Mouse (Mus musculus) lung, adult 2 months (tissue): Measurements from ENCODE around the gene Ttf2. TPM values are rescaled to one million over a fixed set of nuclear protein-coding genes. Genes with fewer than 3 reads are reported as not detected.

ENCODE experiments used
- DNase-seq: peaks from one replicate; pipeline ENCODE4 v3.0.0; 2022
- H3K4me1 ChIP-seq: fragments of 200-500 bp; 2 replicates; pipeline ENCODE4 v1.6.1; 2011; ENCODE audit warnings: low read length; ENCODE audit not compliant: control insufficient read depth, insufficient read depth
- H3K4me3 ChIP-seq: fragments of 200-500 bp; replicated peaks from 2 replicates; pipeline ENCODE3; 2011; ENCODE audit warnings: low read depth, mild to moderate bottlenecking, control low read depth, low read length; ENCODE audit errors: extremely low read depth
- CTCF ChIP-seq: fragments of 200-500 bp; IDR thresholded peaks from 2 replicates; pipeline ENCODE4 v1.5.1; 2011; ENCODE audit warnings: mild to moderate bottlenecking, low read length, control low read depth; ENCODE audit not compliant: insufficient read depth
- POLR2A ChIP-seq: fragments of 200-500 bp; IDR thresholded peaks from 2 replicates; pipeline ENCODE4 v1.6.1; 2011; ENCODE audit warnings: low read depth, mild to moderate bottlenecking, control low read depth, low read length, borderline replicate concordance; ENCODE audit errors: extremely low read depth
- WGBS: fragments of 180-500 bp; shearing (Covaris S2); methylation state at CpG from one replicate; pipeline ENCODE4 v1.1.7; 2018; 5-methylcytosine and 5-hydroxymethylcytosine counted together
- polyA plus RNA-seq: library from polyadenylated mRNA; depleted of rRNA; stranded (reverse); fragments of >200 nt; gene quantifications from 2 replicates; pipeline ENCODE4 v1.2.3, GENCODE M21; 2012; rRNA removed

Gene Ttf2
- polyA plus RNA-seq = 2.3 and 3.0 TPM in 2 replicates

DNA sequence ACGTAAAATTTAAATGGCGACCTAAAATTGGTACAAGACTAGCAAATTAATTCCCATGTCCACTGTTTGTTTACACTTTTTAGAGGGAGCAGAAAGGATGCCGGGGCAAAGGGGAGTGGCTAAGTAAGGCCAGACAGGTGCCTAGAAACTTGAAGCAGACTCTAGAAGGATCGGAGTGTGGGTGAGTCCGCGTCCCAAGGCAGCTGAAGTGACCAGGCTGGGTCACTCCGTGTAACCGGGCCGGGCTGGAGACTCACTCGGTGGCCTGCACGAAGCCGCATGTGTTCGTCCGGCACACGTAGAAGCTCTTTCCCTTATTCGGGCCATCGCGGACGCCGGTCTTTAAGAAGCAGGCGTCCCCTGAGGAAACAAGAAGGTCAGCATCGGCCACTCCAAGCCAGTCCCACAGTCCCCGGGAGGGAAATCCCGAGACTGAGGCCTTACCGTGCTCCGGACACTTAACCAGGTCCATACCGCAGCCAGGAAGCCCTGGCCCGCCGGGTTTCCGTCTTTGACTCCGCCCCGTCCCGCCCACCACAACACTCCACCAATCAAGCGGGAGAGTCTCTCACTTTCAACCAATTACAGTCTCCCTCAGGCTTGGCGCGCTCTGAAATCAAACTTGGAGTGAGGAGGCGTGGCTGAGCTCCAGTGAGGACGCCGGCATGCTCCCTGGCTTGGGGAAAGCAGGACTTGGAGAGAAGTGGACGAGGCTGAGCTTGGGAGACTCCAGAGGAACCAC, at the start of gene Ttf2:
Gene Ttf2, minus strand, starts transcription at position 488 of the 742 bp plus-strand sequence.
- H3K4me1 ChIP-seq = peaks cover 2% of the 10 kb centered on the region; the same call in 1 of the 2 replicates
- under 1% methylated on average over 40 of the region's 40 CpGs for WGBS
- DNase-seq = peak; percentile 96
- peak within 1 kb of the TSS; percentile 85 for H3K4me3 ChIP-seq
- peak; percentile 45; the same call in 1 of the 2 replicates for TF ChIP-seq POLR2A
- no peak for TF ChIP-seq CTCF

GRCm38 (mm10) chr3:101018494-101018893, 49.0 kb upstream of the Ttf2 start:
- no peak for DNase-seq
- no peak overlapping the region for H3K4me3 ChIP-seq
- 90% methylated on average over 6 of the region's 6 CpGs for WGBS
- TF ChIP-seq POLR2A (no peak), CTCF (no peak)
- H3K4me1 ChIP-seq = no peaks in the 10 kb centered on the region; the same call in 1 of the 2 replicates

- no peak for DNase-seq
- TF ChIP-seq CTCF (no peak), POLR2A (no peak)
- no peak overlapping the region for H3K4me3 ChIP-seq
- 90% methylated on average over 7 of the region's 7 CpGs for WGBS
- peaks cover 2% of the 10 kb centered on the region; the same call in 1 of the 2 replicates for H3K4me1 ChIP-seq
These were observed 46.6 kb upstream of the Ttf2 start for GRCm38 (mm10) chr3:101016050-101016449.

GRCm38 (mm10) chr3:101015254-101015653, 45.8 kb upstream of the Ttf2 start:
- DNase-seq = no peak
- H3K4me3 ChIP-seq = no peak overlapping the region
- 37% methylated on average over 4 of the region's 4 CpGs for WGBS
- peaks cover 2% of the 10 kb centered on the region; the same call in 1 of the 2 replicates for H3K4me1 ChIP-seq
- no peak for TF ChIP-seq CTCF
- no peak for TF ChIP-seq POLR2A

- WGBS = 74% methylated on average over 3 of the region's 3 CpGs
- TF ChIP-seq CTCF = no peak
- no peak for TF ChIP-seq POLR2A
- Histone ChIP-seq H3K4me1 (peaks cover 2% of the 10 kb centered on the region; the same call in 1 of the 2 replicates), H3K4me3 (no peak overlapping the region)
- no peak for DNase-seq
These were observed 44.1 kb upstream of the Ttf2 start for GRCm38 (mm10) chr3:101013536-101013935.

DNA sequence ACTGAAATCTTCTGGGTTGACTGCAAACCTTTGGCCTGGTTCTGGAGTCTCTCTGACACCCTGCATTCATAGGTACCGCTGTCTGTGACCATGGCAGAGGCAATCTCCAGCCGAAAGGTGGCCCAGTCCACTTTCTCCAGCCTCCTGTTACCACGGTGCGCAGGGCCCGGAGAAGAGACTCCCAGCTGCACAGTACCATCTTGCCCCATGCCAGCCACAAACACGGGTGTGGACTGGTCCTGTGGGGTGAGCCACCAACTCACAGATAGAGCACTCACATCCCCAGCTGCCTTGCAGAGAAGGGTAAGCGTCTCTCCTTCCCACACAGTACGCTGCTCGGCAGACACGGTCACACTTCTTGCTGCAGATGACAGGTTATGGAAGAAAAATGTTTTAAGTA, 43.5 kb upstream of the Ttf2 start:
- TF ChIP-seq CTCF = no peak
- TF ChIP-seq POLR2A = no peak
- no peak overlapping the region for H3K4me3 ChIP-seq
- DNase-seq = no peak
- WGBS = 89% methylated on average over 10 of the region's 10 CpGs
- peaks cover 2% of the 10 kb centered on the region; the same call in 1 of the 2 replicates for H3K4me1 ChIP-seq

DNA sequence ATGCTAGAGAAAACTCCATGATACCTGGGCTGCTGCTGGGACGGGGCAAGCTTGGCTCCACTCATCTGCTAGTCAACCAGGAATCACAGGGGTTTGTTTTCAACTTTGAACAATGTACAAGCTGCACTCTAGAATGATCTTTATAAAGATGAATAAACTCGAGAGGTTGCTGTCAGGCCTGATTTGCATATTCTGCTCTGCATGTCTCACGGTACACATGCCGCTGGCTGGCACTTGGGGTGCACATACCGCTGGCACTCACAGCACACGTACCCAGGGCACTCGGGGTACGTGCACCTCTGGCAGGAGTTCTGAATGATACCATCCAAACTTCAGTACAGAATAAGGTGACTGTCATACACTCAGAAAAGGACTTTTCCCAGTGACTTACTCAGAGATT, 43.1 kb upstream of the Ttf2 start:
- Histone ChIP-seq H3K4me1 (peaks cover 2% of the 10 kb centered on the region; the same call in 1 of the 2 replicates), H3K4me3 (no peak overlapping the region)
- WGBS = 85% methylated on average over 8 of the region's 8 CpGs
- TF ChIP-seq CTCF (no peak), POLR2A (no peak)
- no peak for DNase-seq

DNA sequence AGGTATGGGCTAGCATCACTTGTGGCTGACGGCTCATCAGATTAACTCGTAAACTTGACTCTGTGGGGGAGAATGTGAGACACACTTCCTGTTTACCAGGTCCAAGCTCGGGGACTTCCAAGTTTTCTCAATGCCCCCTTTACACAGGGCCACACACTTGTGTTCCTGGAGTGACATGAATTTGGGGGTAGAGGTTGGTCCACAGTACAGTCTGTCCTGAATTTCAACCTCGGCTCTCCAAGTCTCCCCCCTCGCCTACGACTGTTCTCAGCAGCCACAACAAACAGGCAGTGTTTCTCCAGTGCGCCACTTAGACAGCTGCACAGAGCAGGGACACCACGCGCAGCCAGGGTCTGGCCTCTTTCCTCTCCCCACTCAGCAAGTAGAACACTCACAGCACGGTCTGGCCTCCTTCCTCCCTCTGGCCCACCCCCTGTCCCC, 42.7 kb upstream of the Ttf2 start:
- WGBS = 49% methylated on average over 10 of the region's 10 CpGs
- TF ChIP-seq POLR2A (no peak), CTCF (no peak)
- Histone ChIP-seq H3K4me3 (no peak overlapping the region), H3K4me1 (peaks cover 2% of the 10 kb centered on the region; the same call in 1 of the 2 replicates)
- no peak for DNase-seq

- 60% methylated on average over 5 of the region's 5 CpGs for WGBS
- Histone ChIP-seq H3K4me3 (no peak overlapping the region), H3K4me1 (peaks cover 2% of the 10 kb centered on the region; the same call in 1 of the 2 replicates)
- TF ChIP-seq POLR2A (no peak), CTCF (no peak)
- no peak for DNase-seq
These were observed 41.7 kb upstream of the Ttf2 start for GRCm38 (mm10) chr3:101011203-101011600.

DNA sequence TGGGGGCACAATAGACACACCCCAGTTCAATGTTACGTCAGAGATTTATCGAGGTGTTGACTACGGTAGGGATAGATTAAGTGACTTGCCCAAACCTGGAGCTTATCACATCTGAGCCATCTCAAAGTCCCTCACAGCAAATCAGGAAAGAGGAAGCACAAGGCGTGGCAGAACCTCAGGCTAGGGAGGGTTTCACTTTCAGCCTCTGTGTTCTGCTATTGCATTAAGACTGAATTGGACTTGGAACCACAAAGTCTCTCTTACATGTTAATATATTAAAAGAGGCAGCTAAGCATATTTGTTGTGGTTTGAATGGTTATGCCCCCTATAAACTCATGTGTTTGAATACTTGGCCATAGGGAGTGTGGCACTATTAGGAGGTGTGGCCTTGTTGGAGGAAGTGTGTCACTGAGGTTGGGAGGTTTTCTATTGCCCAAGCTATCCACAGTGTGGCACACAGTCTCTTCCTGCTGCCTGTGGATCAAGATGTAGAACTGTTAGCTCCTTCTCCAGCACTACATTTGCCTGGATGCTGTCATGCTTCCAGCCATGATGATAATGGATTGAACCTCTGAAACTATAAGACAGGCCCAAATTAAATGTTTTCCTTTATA, 41.2 kb upstream of the Ttf2 start:
- 48% methylated on average over 4 of the region's 4 CpGs for WGBS
- no peak for DNase-seq

More for the DNA sequence above, 41.2 kb upstream of the Ttf2 start:
- Histone ChIP-seq H3K4me3 (no peak overlapping the region), H3K4me1 (peaks cover 2% of the 10 kb centered on the region; the same call in 1 of the 2 replicates)
- TF ChIP-seq CTCF = no peak
